Mouse (Mus musculus) midbrain, embryonic 14.5 days (tissue): ENCODE results near the gene Vmn1r124. TPM values are rescaled to one million over a fixed set of nuclear protein-coding genes. Genes with fewer than 3 reads are reported as not detected.
"Not testable (repeated sequence)": the region's sequence is repeated elsewhere in the genome, so short reads cannot be mapped to it uniquely, and the experiment has no call there.

Experiments
- ATAC-seq: fragments of 200-750 bp; cut with Nextera tagmentation; 2 replicates; pipeline ENCODE4 v1.8.0; 2017; ENCODE audit warnings: moderate number of reproducible peaks, moderate library complexity; ENCODE audit not compliant: low FRiP score, low TSS enrichment
- DNase-seq: peaks from one replicate; pipeline ENCODE4 v3.0.0-alpha.2; 2015
- H3K27ac ChIP-seq: fragments of 300-500 bp; sonication (generic); replicated peaks from 2 replicates; pipeline ENCODE4 v1.5.1; 2014; ENCODE audit warnings: mild to moderate bottlenecking, low read depth, low read length, moderate library complexity
- H3K27me3 ChIP-seq: fragments of 300-500 bp; sonication (generic); 2 replicates; pipeline ENCODE4 v1.6.1; 2014; ENCODE audit warnings: low read length, control low read depth, mixed read lengths; ENCODE audit not compliant: control insufficient read depth, insufficient read depth
- H3K36me3 ChIP-seq: fragments of 300-500 bp; sonication (generic); 2 replicates; pipeline ENCODE4 v1.6.1; 2014; ENCODE audit warnings: low read length, control low read depth; ENCODE audit not compliant: control insufficient read depth, insufficient read depth
- H3K4me1 ChIP-seq: fragments of 300-500 bp; sonication (generic); 2 replicates; pipeline ENCODE4 v1.6.1; 2014; ENCODE audit warnings: mild to moderate bottlenecking, antibody characterized with exemption, low read length, control low read depth; ENCODE audit not compliant: control insufficient read depth, insufficient read depth
- H3K4me2 ChIP-seq: fragments of 300-500 bp; sonication (generic); 2 replicates; pipeline ENCODE4 v1.6.1; 2014; ENCODE audit warnings: mild to moderate bottlenecking, low read length, moderate library complexity
- H3K4me3 ChIP-seq: fragments of 300-500 bp; sonication (generic); replicated peaks from 2 replicates; pipeline ENCODE4 v1.5.1; 2014; ENCODE audit warnings: low read depth, low read length
- H3K9ac ChIP-seq: fragments of 300-500 bp; sonication (generic); replicated peaks from 2 replicates; pipeline ENCODE4 v1.6.1; 2014; ENCODE audit warnings: mild to moderate bottlenecking, low read length, moderate library complexity
- H3K9me3 ChIP-seq: fragments of 300-500 bp; sonication (generic); 2 replicates; pipeline ENCODE4 v1.6.1; 2016; ENCODE audit warnings: low read length, control low read depth, mixed read lengths; ENCODE audit not compliant: control insufficient read depth
- WGBS: fragments of 180-500 bp; shearing (Covaris S2); extraction: QIAGEN DNeasy Blood & Tissue Kit; methylation state at CpG from one replicate; pipeline ENCODE4 v1.1.7; 2014; 5-methylcytosine and 5-hydroxymethylcytosine counted together
- polyA plus RNA-seq: library from polyadenylated mRNA; unstranded; fragments of >200 nt; fragmentation: Nextera tagmentation; extraction: Ambion mirVana; gene quantifications from 2 replicates; pipeline ENCODE4 v1.2.1, GENCODE M21; 2014

The Vmn1r124 gene
- polyA plus RNA-seq = not detected in 2 replicates

- not testable (repeated sequence) for H3K4me2 ChIP-seq, H3K9me3 ChIP-seq, H3K4me3 ChIP-seq, H3K27ac ChIP-seq, DNase-seq, H3K4me1 ChIP-seq, H3K9ac ChIP-seq, ATAC-seq, H3K27me3 ChIP-seq, H3K36me3 ChIP-seq
- 79% methylated on average over 4 of the region's 4 CpGs for WGBS
Observed at GRCm38 (mm10) chr7:21260517-21260916, at the start of gene Vmn1r124. Gene Vmn1r124 (minus strand): TSS chr7:21260617.

- not testable (repeated sequence) for ATAC-seq, H3K9me3 ChIP-seq, H3K4me3 ChIP-seq, H3K27ac ChIP-seq, H3K36me3 ChIP-seq, H3K27me3 ChIP-seq, H3K9ac ChIP-seq, DNase-seq, H3K4me1 ChIP-seq, H3K4me2 ChIP-seq
- no CpG with 5 or more reads among the region's 5 CpGs for WGBS
Observed at GRCm38 (mm10) chr7:21301367-21301766, 41.0 kb upstream of the Vmn1r124 start, which contains the start of gene Vmn1r126. Gene Vmn1r126 (minus strand): TSS chr7:21301467.

- 62% methylated on average over 3 of the region's 3 CpGs for WGBS
- DNase-seq, ATAC-seq: not testable (repeated sequence)
Observed at GRCm38 (mm10) chr7:21271879-21272278, 11.5 kb upstream of the Vmn1r124 start, which contains the start of gene Vmn1r125. Gene Vmn1r125 (plus strand): TSS chr7:21272179.

More at GRCm38 (mm10) chr7:21271879-21272278, 11.5 kb upstream of the Vmn1r124 start, which contains the start of gene Vmn1r125:
- not testable (repeated sequence) for H3K9me3 ChIP-seq, H3K36me3 ChIP-seq, H3K4me1 ChIP-seq, H3K9ac ChIP-seq, H3K4me2 ChIP-seq, H3K4me3 ChIP-seq, H3K27ac ChIP-seq, H3K27me3 ChIP-seq

Other genes starting within 250 kb of the Vmn1r124 start
- not detected in 2 replicates for gene Vmn1r119, start 248.2 kb downstream of the Vmn1r124 start, polyA plus RNA-seq
- not detected in 2 replicates for gene Vmn1r120, start 206.8 kb downstream of the Vmn1r124 start, polyA plus RNA-seq
- not detected in 2 replicates for gene Vmn1r121, start 162.1 kb downstream of the Vmn1r124 start, polyA plus RNA-seq
- not detected in 2 replicates for gene Vmn1r122, start 126.5 kb downstream of the Vmn1r124 start, polyA plus RNA-seq
- not detected in 2 replicates for gene Vmn1r123, start 98.4 kb downstream of the Vmn1r124 start, polyA plus RNA-seq
- gene Gm5157, start 70.2 kb downstream of the Vmn1r124 start, polyA plus RNA-seq = not detected in 2 replicates
- not detected in 2 replicates for gene Vmn1r125, start 11.6 kb upstream of the Vmn1r124 start, polyA plus RNA-seq
- not detected in 2 replicates for gene Vmn1r126, start 40.9 kb upstream of the Vmn1r124 start, polyA plus RNA-seq
- gene Vmn1r127, start 59.2 kb upstream of the Vmn1r124 start, polyA plus RNA-seq = not detected in 2 replicates
- not detected in 2 replicates for gene Vmn1r128, start 88.8 kb upstream of the Vmn1r124 start, polyA plus RNA-seq
- gene Vmn1r129, start 100.7 kb upstream of the Vmn1r124 start, polyA plus RNA-seq = not detected in 2 replicates
- gene Gm6882, start 172.1 kb upstream of the Vmn1r124 start, polyA plus RNA-seq = not detected in 2 replicates